Mouse (Mus musculus): ENCODE data around the gene Ninl.

DNA sequence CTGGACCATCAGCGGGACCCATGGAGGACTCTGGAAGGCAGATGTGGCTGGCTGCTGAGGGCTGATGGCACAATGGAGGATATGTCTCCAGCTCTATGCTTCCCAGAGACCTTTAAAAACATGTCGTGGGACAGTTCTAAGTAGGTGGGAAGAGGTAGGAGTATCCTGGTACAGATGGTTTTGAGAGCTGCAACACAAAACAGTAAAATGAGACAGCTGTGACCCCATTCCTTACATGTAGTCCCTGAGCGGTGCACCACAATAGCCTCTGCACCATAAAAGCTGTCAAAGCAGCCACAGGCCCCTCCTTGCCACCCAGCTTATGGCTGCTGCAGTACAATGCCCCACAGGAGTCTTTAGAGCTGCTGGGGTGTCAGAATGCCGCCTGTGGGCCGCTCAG is 41.6 kb downstream of the Ninl start:
- TF ChIP-seq POLR2A (IDR thresholded peaks at IDR 0.05; ENCODE audit: control insufficient read depth, extremely low read depth, insufficient read depth, low read length, poor library complexity) (no peak), CTCF (IDR thresholded peaks at IDR 0.05; ENCODE audit: borderline replicate concordance, control insufficient read depth, extremely low read depth, insufficient read depth, low read length, poor library complexity) (no peak)
